Mouse (Mus musculus): ENCODE data around the gene Mastl. TPM values are rescaled to one million over a fixed set of nuclear protein-coding genes. Genes with fewer than 3 reads are reported as not detected.

The Mastl gene
- total and polyA plus RNA-seq, 3 experiments = 8.0 to 8.2 TPM; not detected in 1

- no peaks in the 10 kb centered on the region for H3K4me1 ChIP-seq (ENCODE audit: control insufficient read depth in 1 of 2, insufficient read depth in 2 of 2, low read length in 2 of 2)
- no peaks in the 10 kb centered on the region; a peak in 2 of 4 replicates for H3K36me3 ChIP-seq (ENCODE audit: control insufficient read depth in 1 of 2, insufficient read depth in 2 of 2, low read length in 2 of 2)
- H3K27ac ChIP-seq (ENCODE audit: control insufficient read depth, low read depth, low read length) = no peak overlapping the region
- no peak for DNase-seq (ENCODE audit: low read depth, low spot score)
- no peaks in the 10 kb centered on the region for H3K27me3 ChIP-seq (ENCODE audit: control insufficient read depth in 1 of 2, insufficient read depth in 2 of 2, low read length in 2 of 2)
- no peak overlapping the region for H3K9ac ChIP-seq (ENCODE audit: control insufficient read depth, low read depth, low read length, poor library complexity, severe bottlenecking)
- no peak overlapping the region for H3K4me3 ChIP-seq (ENCODE audit: control insufficient read depth in 1 of 2, insufficient read depth in 1 of 2, low read depth in 2 of 2, low read length in 2 of 2)
- no peaks in the 10 kb centered on the region for H3K79me2 ChIP-seq (ENCODE audit: control insufficient read depth, insufficient read depth, low read length, poor library complexity)
- no peaks in the 10 kb centered on the region for H3K9me3 ChIP-seq (replicated peaks; ENCODE audit: insufficient read depth, low read length)
- no peak for TF ChIP-seq ZKSCAN1 (IDR thresholded peaks at IDR 0.05; ENCODE audit: low read depth, low read length)
- no peak for TF ChIP-seq TAL1 (IDR thresholded peaks at IDR 0.05; ENCODE audit: low read length)
- no peak for TF ChIP-seq MYC (IDR thresholded peaks at IDR 0.05; ENCODE audit: low read depth, low read length)
- no peak for TF ChIP-seq E2F4 (IDR thresholded peaks at IDR 0.05; ENCODE audit: borderline replicate concordance, low read depth, low read length)
- no peak for TF ChIP-seq GATA1 (IDR thresholded peaks at IDR 0.05; ENCODE audit: low read depth, low read length)
- TF ChIP-seq USF1 (IDR thresholded peaks at IDR 0.05; ENCODE audit: low read depth, low read length) = no peak
- TF ChIP-seq SMC3 (IDR thresholded peaks at IDR 0.05; ENCODE audit: low read depth, low read length) = no peak
- no peak for TF ChIP-seq RAD21 (IDR thresholded peaks at IDR 0.05; ENCODE audit: low read depth, low read length)
- no peak for TF ChIP-seq SIN3A (IDR thresholded peaks at IDR 0.05; ENCODE audit: low read length)
- TF ChIP-seq USF2 (IDR thresholded peaks at IDR 0.05; ENCODE audit: borderline replicate concordance in 1 of 2, insufficient read depth in 1 of 2, low read depth in 1 of 2, low read length in 2 of 2) = no peak
- no peak for TF ChIP-seq EP300 (IDR thresholded peaks at IDR 0.05; ENCODE audit: low read depth in 1 of 2, low read length in 2 of 2)
- no peak for TF ChIP-seq TCF12 (IDR thresholded peaks at IDR 0.05; ENCODE audit: low read depth, low read length)
- TF ChIP-seq POLR2AphosphoS5 (IDR thresholded peaks at IDR 0.05; ENCODE audit: borderline replicate concordance, low read depth, low read length) = no peak
- no peak for TF ChIP-seq KAT2A (conservative IDR thresholded peaks at IDR 0.05; ENCODE audit: low read depth, low read length)
- TF ChIP-seq NELFE (IDR thresholded peaks at IDR 0.05; ENCODE audit: low read depth, low read length) = no peak
- no peak for TF ChIP-seq MAX (IDR thresholded peaks at IDR 0.05; ENCODE audit: low read length)
- TF ChIP-seq GABPA (IDR thresholded peaks at IDR 0.05; ENCODE audit: low read depth, low read length) = no peak
- TF ChIP-seq ELF1 (IDR thresholded peaks at IDR 0.05; ENCODE audit: low read depth, low read length) = no peak
- TF ChIP-seq ETS1 (IDR thresholded peaks at IDR 0.05; ENCODE audit: low read depth, low read length) = no peak
Measured at GRCm38 (mm10) chr2:23119573-23119972, 36.3 kb downstream of the Mastl start.

- TF ChIP-seq ELF1 (IDR thresholded peaks at IDR 0.05; ENCODE audit: low read depth, low read length) (no peak), ZKSCAN1 (IDR thresholded peaks at IDR 0.05; ENCODE audit: low read depth, low read length) (no peak), MEF2A (IDR thresholded peaks at IDR 0.05; ENCODE audit: extremely low read depth, insufficient replicate concordance, low read depth, low read length, poor library complexity, severe bottlenecking) (no peak), TBP (IDR thresholded peaks at IDR 0.05; ENCODE audit: low read depth, low read length) (no peak), ZMIZ1 (IDR thresholded peaks at IDR 0.05; ENCODE audit: low read depth, low read length) (no peak), MAZ (IDR thresholded peaks at IDR 0.05; ENCODE audit: low read depth, low read length) (no peak)
- H3K4me3 ChIP-seq (ENCODE audit: control insufficient read depth in 1 of 2, insufficient read depth in 1 of 2, low read depth in 2 of 2, low read length in 2 of 2) = no peak overlapping the region
- DNase-seq (ENCODE audit: low read depth, low spot score) = no peak
- 0 out of 4 replicates have a peak, but pooled peaks cover 0 to 2% of the 10 kb centered on the region in 2 experiments for H3K4me1 ChIP-seq (ENCODE audit: control insufficient read depth in 1 of 2, insufficient read depth in 2 of 2, low read length in 2 of 2)
- H3K9ac ChIP-seq (ENCODE audit: control insufficient read depth, low read depth, low read length, poor library complexity, severe bottlenecking) = no peak overlapping the region
- H3K79me2 ChIP-seq (ENCODE audit: control insufficient read depth, insufficient read depth, low read length, poor library complexity) = no peaks in the 10 kb centered on the region
- no peak overlapping the region for H3K27ac ChIP-seq (ENCODE audit: control insufficient read depth, low read depth, low read length)
- no peaks in the 10 kb centered on the region for H3K27me3 ChIP-seq (ENCODE audit: control insufficient read depth in 1 of 2, insufficient read depth in 2 of 2, low read length in 2 of 2)
- H3K36me3 ChIP-seq (ENCODE audit: control insufficient read depth in 1 of 2, insufficient read depth in 2 of 2, low read length in 2 of 2) = no peaks in the 10 kb centered on the region; a peak in 2 of 4 replicates
- no peaks in the 10 kb centered on the region for H3K9me3 ChIP-seq (replicated peaks; ENCODE audit: insufficient read depth, low read length)
Measured at GRCm38 (mm10) chr2:23102266-23102665, 53.6 kb downstream of the Mastl start.

Measured in MEL (cell line).